Mouse (Mus musculus) adrenal gland, postnatal 4 days (tissue): ENCODE data around the gene Il22ra1. TPM values are rescaled to one million over a fixed set of nuclear protein-coding genes. Genes with fewer than 3 reads are reported as not detected.
"Not testable (repeated sequence)": the region's sequence is repeated elsewhere in the genome, so short reads cannot be mapped to it uniquely, and the experiment has no call there.

Experiments
- DNase-seq, 2 experiments: peaks; one replicate each; pipeline ENCODE4 v3.0.0; 2021 to 2022; ENCODE audit warnings: low spot score in 2 of 2, mixed read lengths in 2 of 2
- long read RNA-seq, 2 experiments: library from polyadenylated mRNA; stranded (forward); transcript quantifications; one replicate each; pipeline ENCODE4 v2.0.0; 2021
- total RNA-seq, 2 experiments: library from RNA; stranded (reverse); gene quantifications; 2 replicates each; pipeline ENCODE4 v1.2.3; 2021

The Il22ra1 gene
- total RNA-seq: 1 to 10 TPM; 3.7 to 3.8 TPM
- long read RNA-seq, experiment 1: 0 reads
- long read RNA-seq, experiment 2, partial matches to known transcripts: 0 of 1 reads
- long read RNA-seq, experiment 2, other reads (novel, unspliced or antisense): 0 of 1 reads

GRCm38 (mm10) chr4:135727817-135728216 is at the start of gene Il22ra1:
Gene Il22ra1, plus strand, starts transcription at chr4:135728172.
- peak in 1 of 2 experiments; percentile 27 for DNase-seq

- no peak for DNase-seq
Observed at GRCm38 (mm10) chr4:135679316-135679715, 48.7 kb upstream of the Il22ra1 start.

GRCm38 (mm10) chr4:135681789-135682188 is 46.2 kb upstream of the Il22ra1 start:
- no peak for DNase-seq

GRCm38 (mm10) chr4:135683553-135683952 is 44.4 kb upstream of the Il22ra1 start:
- no peak for DNase-seq

- no peak for DNase-seq
Observed at GRCm38 (mm10) chr4:135684731-135685130, 43.2 kb upstream of the Il22ra1 start.

- DNase-seq: no peak
Observed at GRCm38 (mm10) chr4:135685906-135686567, 41.9 kb upstream of the Il22ra1 start, which contains the start of gene Ifnlr1. Gene Ifnlr1, plus strand, starts transcription at chr4:135686287.

- DNase-seq: no peak
Observed at GRCm38 (mm10) chr4:135686568-135686953, 41.4 kb upstream of the Il22ra1 start.

- no peak for DNase-seq
Observed at GRCm38 (mm10) chr4:135689797-135690196, 38.2 kb upstream of the Il22ra1 start.

GRCm38 (mm10) chr4:135690241-135690640 is 37.7 kb upstream of the Il22ra1 start:
- DNase-seq: no peak

GRCm38 (mm10) chr4:135692916-135693315 is 35.1 kb upstream of the Il22ra1 start:
- no peak for DNase-seq

GRCm38 (mm10) chr4:135698498-135698897 is 29.5 kb upstream of the Il22ra1 start:
- DNase-seq: no peak

- no peak for DNase-seq
Observed at GRCm38 (mm10) chr4:135703497-135703896, 24.5 kb upstream of the Il22ra1 start.

- no peak for DNase-seq
Observed at GRCm38 (mm10) chr4:135704016-135704415, 24.0 kb upstream of the Il22ra1 start.

- no peak for DNase-seq
Observed at GRCm38 (mm10) chr4:135706045-135706444, 21.9 kb upstream of the Il22ra1 start.

GRCm38 (mm10) chr4:135709072-135709564 is 18.9 kb upstream of the Il22ra1 start:
- peak; percentile 58 to 73 for DNase-seq

GRCm38 (mm10) chr4:135709621-135710020 is 18.4 kb upstream of the Il22ra1 start:
- DNase-seq: no peak

- no peak for DNase-seq
Observed at GRCm38 (mm10) chr4:135710392-135710791, 17.6 kb upstream of the Il22ra1 start.

GRCm38 (mm10) chr4:135714776-135715175 is 13.2 kb upstream of the Il22ra1 start:
- DNase-seq: no peak

GRCm38 (mm10) chr4:135716438-135716837 is 11.5 kb upstream of the Il22ra1 start:
- DNase-seq: not testable (repeated sequence)

- DNase-seq: no peak
Observed at GRCm38 (mm10) chr4:135722540-135723290, 5.3 kb upstream of the Il22ra1 start.

GRCm38 (mm10) chr4:135726416-135726815 is 1.6 kb upstream of the Il22ra1 start:
- no peak for DNase-seq

- no peak for DNase-seq
Observed at GRCm38 (mm10) chr4:135730204-135730603, 2.2 kb downstream of the Il22ra1 start.
